Mouse (Mus musculus) left cerebral cortex, adult 9 months (tissue): ENCODE data around the gene Rgs1.

Experiments
- DNase-seq, 2 experiments: peaks; one replicate each; pipeline ENCODE4 v3.0.0; 2022; ENCODE audit warnings: low spot score in 2 of 2

Gene Rgs1

DNA sequence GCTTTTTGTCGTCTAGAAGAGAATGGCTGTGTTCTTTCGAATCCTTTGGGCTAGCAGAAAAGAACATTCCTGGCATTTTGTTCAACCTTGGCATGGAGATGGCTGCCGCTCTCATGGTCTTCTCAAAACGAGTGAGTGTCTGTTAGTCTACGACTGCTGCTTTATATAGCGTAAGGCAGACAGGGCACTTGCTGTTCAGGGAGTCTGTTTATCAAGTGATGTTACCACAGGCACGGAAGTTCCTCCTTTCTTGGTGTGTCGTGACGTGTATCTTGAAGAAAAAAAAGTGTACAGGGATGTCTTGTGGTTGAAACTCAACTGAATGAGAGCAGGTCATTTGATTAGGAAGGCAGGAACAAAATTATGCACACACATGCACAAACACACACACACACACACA lies at the start of gene Rgs1:
Gene Rgs1 (minus strand): TSS at position 320 of the 400 bp plus-strand sequence.
- peak in 1 of 2 experiments; percentile 2 for DNase-seq

DNA sequence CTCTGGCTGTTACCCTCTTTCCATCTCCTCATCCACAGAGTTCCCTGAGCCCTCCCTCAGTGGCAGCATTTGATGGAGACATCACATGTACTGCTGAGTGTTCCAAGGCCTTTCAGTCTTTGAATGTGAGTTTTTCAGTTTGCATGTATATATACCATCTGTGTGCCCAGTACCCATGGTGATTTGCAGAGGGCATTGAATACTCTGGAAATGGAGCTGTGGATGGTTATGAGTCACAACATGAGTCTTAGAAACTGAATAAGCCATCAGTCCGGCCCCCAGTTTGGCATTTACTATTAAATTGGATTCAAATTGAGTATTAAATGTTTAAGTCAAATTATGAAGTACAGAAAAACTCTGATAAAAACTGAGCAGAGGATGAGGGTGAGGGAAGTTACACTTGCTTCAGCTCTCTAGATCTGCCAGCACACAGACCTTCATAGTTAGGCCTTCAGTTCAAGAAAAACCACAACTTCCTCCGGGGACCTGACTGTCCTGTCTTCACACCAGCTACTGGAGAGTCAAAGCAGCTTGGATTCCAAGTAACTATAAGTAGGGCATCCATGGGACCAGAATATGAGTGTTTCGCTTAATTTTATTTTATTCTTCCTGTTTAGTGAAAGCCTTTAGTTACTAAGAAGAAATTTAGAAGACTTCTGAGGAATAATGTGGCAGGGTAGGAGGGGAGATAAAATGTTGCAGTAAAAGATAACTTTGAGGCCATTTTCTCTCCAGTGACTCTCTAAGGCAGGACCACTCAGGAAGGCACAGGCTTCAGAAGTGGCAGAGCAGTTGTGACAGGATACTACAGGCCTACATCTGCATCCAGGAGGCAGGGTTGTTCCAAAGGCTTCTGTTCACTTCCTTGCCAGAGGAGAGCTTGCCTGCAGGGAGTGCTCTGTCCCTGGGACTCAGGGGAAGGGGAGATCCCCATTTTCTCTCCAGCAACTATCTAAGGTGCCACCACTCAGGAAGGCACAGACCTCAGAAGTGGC lies 34.3 kb upstream of the Rgs1 start:
- DNase-seq, result no peak

DNA sequence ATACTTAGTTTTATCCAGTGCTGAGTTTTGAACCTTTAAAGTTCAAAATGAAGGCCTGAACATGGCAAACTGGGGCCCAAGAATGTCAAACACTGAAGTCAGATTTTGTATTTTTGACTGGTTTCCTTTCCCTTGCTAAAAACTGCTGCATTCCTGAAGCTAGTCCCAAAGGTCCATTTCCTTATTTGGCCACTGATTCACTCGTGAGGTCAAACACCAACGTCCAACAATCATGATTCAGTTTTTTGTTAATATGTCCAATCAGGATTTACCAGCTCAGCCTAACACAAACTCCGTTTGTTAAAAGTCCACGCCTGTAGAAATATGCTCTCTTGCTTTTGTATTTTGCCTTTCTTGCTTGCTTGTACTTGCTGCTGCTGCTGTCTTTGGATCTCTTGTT lies 31.0 kb upstream of the Rgs1 start:
- DNase-seq, result no peak

DNA sequence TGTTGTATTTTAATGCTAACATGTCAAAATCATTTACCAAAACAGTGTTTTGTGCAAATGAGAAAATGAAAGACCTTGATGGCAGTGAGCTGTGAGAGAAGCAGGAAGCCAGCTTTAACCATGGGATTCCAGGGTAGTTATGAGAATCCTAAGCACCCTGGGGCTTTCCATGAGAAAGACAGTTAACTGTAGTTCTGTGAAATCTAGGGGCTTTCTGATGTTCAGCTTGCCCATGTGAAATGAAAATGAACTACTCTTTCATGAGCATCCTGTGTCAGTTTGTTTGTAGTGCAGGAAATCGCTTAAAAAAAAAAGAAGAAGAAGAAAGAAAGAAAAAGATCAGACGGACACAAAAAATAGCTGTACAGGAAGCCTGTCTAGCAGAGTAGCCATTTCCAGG lies 23.9 kb upstream of the Rgs1 start:
- no peak for DNase-seq

DNA sequence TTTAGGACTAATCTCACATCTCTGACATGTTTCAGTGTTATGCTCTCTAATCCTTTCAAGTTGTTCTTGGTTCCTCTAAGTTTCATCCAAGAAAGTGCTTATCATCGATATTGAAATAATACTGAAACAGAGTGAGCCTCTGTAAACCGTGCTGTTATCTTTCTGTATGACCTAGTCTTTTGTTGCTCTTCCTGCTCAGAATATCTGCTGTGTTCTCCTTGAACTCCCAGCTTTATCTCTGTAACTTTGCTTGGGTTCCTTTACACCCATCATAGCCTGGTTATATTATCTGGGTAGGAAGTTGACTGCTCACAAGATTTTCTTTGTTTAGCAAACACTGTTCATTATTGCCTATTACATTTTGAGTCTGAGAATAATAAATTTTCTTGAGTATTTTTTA lies 20.1 kb upstream of the Rgs1 start:
- DNase-seq, result no peak

DNA sequence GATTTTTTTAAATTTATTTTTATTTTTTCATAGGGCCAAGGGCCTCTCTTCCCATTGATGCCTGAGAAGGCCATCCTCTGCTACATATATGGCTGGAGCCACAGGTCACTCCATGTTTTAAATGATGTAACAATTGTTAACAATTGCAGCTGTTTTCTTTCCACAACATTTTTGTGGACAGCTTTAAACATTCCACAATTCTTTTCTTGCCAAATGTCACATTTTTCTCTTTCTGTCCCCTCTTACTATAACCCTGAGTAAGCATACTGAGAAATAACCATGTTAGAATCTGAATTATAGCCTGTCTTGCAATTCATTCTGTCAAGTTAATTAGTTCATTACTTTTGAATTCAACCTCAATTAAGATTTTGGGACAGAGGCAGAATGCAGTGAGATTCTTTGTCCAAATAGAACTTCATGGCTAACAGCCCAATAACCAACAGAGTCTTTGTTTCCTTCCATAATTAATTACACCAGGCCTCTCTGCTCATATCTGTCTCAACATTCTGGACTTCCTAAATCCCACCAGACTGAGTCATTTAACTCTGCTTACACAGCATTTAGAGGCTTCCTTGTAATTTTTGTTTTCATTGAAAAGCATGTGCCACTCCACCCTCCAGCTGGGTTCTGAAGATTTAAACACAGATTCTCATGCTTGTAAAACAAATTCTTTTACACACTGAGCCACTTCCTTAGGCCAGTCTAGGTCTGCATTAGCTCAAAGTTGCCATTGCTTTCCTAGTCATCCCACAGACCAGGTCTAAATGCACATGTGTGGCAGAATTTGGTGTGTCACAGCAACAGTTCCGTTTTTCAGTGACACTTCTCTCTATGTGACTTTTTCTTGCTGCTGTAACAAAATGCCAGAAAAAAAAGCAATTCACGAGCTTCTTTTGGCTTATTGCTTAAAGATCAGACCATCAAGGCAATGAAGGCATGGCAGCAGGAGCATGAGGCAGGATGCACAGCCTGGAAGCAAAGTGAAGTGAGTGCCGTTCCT lies 18.7 kb upstream of the Rgs1 start:
- DNase-seq, result no peak

DNA sequence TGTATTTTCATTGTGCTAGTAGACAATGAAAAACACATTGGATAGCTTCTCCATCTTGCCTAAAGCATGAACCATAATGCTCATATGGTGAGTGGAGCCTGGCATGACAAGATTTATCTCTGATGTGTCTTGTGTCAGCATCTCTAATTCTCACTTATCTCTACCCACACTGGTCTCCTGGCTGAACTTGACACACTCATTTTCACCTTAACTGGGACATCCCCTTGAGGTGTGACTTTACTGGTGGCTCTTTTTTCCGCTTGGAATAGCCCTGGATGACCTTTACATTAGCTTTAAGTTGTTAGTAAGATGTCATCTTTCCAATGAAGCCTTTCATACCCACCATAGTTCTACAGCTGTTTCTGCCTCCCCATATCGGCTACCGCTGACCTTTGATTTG lies 15.0 kb upstream of the Rgs1 start:
- no peak for DNase-seq

DNA sequence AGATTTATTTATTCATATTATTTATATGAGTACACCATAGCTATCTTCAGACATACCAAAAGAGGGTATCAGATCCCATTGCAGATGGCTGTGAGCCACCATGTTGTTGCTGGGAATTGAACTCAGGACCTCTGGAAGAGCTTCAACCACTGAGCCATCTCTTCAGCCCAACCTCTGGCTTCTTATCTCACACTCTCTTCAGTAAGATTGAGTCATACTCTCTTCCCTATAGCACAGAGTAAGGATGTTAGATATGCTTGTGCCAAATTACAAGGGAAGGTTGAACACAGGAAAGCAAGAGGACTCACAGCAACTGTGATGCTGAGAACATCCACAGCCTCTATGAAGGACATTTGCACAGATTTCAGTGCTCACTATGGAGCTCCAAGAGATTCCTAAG lies 13.0 kb upstream of the Rgs1 start:
- DNase-seq, result no peak

DNA sequence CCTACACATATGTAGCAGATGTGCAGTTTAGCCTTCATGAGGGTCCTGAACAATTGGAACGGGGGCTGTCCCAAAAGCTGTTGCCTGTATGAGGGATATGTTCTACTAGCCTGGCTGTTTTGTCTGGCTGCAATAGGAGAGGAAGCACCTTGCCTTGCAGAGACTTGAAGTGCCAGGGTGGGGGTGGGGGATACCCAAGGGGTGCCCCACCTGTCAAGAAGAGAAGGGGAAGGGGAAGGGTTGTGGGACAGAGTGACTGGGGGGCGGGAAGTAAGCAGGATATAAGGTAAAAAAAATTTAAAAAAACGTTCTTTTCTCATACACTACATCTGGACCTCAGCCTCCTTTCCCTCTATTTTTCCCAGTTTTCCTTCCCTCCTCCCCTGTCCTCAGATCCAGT lies 9.7 kb upstream of the Rgs1 start:
- no peak for DNase-seq

DNA sequence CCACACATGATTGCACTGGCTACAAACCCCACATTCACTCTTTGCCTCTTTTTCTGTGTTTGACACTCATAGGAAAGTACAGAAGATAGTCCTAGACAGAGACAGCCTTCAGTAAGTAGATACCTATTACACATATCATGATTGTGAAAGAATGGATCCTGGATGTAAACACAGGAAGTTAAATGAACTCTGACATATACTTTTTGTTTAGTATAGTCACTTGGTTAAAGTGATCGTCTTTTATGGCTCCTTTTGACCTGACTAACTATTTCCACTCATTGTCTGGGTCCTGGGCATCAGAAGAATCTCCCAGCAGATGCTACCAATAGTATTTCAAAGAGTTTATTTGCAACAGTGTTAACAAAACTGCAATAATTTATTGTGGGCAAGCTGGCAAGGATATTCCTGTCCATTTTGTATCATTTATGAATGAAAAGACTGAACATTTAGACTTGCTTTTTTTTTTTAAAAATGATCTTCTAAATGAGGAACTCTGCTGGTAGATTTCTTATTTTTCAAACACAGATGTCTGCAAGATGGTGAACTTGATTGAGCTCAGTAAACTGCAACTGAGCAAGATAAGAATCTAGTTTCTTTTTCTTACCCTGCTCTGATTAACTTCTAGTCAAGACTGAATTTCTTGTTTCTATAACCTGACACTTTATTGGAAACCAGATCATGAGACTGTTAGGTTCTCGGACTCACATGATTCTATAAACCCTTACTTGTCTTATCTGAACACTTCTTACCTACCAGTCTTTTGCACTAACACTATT lies 7.7 kb upstream of the Rgs1 start:
- DNase-seq, result no peak

DNA sequence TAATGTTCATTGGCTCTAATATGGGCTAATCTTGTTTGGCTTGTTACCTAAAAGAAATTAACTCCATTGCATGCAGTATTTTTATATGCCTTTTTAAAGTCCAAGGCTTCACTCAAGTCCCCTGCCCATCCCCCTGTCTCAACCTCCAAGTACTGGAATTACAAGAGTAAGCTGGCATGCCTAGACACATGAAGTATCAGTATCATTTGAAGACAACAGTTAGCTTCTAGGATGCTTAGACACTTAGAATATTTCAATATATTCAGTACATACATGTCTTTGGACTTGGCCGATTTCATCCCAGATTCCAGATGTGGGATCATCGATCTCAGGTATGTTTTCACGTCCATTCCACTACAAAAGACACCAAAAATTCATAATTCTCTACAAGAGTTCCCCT lies 836 bp downstream of the Rgs1 start:
- DNase-seq, result no peak

DNA sequence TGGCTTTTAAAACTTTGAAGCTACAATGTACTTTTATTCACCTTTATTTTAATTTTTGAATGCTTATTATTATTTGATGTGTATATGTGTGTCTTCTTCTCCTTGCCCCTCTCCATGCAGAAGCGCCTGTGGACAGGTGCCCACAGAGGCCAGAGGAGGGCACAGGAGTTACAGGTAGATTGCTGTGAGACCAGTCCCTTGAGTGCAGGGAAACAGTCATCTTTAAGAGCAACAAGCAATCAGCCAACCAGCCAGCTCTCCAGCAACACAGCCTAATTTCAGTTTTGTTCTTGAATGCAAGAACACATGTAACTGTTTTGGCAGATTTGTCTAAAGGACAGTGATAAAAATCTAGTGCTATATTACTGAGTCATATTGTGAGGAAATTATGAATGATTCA lies 1.7 kb downstream of the Rgs1 start:
- no peak for DNase-seq

DNA sequence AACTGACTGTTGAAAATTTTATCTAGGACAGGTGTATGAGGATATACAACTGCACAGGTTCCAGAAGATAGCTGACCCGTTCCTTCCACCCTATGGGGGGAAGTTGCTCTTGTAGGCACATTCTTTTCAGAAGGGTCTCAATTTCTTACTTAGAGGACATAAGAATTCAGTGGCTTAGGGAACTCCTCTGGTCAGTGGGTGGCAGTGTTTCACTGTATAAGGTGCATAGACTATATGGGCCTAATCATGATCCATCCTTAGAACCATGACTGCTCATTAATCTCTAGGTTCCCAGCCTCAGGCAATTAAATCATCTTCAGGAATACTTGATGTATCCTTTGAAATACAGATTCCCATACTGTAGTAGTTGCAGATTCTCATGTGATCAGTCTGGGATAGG lies 5.5 kb downstream of the Rgs1 start:
- DNase-seq, result peak in 1 of 2 experiments; percentile 23

DNA sequence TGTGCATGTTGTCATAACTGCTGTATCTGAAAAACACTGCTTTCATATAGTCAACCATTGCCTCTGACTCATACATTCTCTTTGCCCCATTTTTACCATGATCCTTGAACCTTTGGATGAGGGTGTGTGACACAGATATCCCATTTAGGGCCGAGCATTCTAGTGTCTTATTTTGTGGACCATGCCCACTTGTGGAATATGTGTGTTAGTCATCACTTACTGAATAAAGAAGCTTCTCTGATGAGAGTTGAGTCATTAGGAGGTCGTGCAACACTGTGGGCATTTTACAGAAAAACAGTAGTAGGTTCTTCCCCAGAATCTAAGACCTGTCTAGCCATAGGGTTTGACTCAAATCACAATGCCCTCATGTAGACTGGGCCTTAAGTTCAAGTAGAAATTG lies 9.8 kb downstream of the Rgs1 start:
- no peak for DNase-seq

DNA sequence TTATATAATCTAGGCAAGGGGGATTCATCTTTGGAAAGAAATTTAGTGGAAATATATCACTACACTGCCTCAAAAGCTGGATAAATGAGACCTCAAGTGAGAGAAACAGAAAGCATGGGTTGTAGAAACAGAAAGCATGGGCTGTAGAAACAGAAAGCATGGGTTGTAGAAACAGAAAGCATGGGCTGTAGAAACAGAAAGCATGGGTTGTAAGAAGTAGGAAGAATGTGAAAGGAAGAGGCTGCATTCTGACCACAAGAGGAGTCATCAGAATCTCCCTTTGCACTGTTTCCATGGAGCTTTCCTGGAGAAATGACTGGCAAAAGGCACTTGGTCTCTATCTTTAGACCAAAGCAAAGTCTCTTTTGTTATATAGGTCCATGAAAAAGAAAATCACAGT lies 33.8 kb downstream of the Rgs1 start:
- DNase-seq, result no peak

DNA sequence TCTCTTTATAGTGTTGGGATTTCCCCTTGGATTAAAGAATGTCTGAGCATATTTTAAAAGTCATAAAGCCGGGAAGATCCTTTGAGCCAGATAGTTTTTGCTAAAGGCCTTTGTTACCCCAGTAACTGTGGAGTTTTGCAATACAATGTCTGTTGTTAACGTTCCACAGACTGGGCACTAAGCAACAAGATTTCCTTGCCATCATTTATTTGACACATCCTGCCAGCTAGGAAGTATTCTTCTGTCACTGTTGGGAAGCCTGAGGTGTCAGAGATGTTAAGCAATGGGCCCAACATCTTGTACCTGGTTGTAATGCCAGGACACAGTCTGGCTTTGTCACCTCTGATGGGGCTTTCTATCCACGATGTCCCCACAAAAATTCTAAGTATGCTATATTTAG lies 38.1 kb downstream of the Rgs1 start:
- DNase-seq, result no peak

DNA sequence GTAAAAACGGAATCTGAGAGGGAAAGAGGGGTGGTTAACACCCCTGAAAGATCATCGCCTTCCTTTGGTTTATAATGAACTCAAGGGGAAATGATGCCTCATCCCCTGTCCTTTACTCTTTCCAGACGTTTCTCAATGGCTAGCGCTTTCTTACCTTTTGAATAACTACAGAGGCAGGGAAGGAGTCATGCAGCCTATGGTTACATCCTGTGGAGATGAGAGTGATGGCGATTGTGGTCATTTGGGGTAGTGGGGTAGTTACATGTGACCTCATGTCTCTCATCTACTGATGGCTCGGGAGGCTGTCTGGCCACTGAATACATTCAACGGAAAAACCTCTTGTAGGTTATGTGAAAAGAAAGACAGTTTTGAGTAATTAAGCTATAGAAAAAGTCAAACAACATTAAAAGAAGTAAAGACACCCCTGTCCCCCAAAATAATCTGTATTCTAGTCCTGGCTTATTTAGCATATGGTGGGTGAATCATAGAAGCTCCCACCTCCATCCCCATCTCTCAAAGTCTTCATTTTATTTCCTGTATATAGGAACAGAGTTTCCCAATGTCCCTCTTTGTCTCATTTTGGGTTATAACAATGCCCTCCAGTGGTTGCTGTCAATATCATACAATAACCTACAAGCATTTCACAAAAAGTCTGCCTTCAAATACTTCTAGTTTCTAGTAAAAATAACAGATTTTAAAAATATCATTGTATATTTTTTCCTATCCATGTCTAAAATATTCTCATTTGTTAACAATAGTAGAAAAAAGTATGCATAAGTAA lies 42.6 kb downstream of the Rgs1 start:
- DNase-seq, result no peak

DNA sequence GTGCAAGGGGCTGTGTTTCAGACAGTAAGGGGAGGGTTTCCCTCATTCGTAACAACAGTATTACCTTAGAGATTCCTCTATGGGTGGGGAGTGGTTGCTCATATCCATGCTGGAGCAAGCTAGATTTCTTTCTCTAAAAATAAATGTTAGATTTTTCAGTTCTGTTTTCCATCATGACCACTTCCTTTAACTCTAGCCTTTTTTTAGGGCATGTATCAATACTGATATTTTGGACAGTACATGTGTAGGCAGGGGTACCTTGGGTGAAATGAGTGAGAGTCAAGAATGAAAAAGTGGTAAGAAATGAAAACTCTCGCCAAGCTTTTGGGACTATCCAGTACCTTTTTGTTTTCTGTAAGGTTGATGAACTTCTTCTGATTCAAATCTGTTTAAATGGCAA lies 44.3 kb downstream of the Rgs1 start:
- no peak for DNase-seq

DNA sequence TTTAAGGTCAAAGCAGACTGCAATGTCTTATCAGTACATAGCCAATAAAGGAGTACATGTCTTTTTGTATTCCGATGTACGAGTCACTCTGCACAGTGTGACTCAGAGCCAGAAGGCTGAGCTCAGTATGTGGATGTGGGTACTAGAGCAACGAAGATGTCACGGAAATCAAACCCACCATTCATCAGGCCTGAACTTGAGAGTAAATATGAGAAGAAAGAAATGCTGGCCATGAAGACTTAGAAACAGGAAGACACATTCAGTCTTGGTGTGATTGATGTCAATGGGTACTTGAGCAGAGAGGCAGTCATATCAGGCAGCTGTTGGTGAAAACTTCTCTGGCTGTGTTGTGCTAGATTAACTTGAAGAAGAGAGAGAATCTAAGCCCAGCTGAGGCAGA lies 46.1 kb downstream of the Rgs1 start:
- DNase-seq, result no peak

DNA sequence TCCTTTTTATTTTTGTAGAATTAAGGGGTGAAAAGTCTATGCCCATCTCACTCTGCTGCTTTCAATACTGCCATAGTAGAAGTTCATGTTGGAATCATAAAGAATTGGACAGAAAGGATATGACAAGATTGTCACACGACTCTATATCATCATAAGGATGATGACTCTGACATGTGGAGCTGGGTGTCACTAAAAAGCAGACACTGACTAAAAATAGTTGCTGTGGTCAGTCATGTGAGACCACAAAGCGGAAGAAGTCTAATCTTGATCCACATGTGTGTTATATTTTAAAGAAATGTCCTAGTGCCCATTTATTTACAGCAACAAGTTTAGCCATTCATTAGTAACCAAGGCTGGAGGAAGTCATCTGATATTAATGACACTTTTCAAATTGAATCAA lies 48.5 kb downstream of the Rgs1 start:
- DNase-seq, result no peak

DNA sequence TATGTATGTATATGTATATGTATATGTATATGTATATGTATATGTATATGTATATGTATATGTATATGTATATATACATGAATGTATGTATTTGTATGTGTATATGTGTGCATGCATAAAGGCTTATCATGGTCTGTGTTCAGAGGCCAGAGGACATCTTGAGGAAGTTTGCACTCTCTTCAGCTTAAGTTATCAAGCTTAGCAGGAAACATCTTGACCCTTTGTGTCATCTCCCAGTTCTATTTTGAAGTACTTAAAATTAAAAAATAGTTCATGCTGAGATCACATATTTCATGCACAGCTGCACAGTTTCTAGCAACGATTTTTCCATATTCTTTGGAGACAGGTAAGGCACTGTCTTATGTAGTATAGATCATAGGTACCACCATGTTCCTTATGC lies 49.5 kb downstream of the Rgs1 start:
- no peak for DNase-seq
